ENCODE assay signal across 8 mouse cellular contexts in genomic region chr1:132880161-132881005, GRCm38 (mm10). TPM values are rescaled to one million over a fixed set of nuclear protein-coding genes. Genes with fewer than 3 reads are reported as not detected.
A peak's percentile ranks its signal among the peaks of the same experiment; 100 is the strongest.
DNase-seq lines count a peak whose midpoint lies in the region; ATAC-seq and TF ChIP-seq lines count a peak whose summit lies in the region.

Gene Lrrn2 (plus strand): TSS chr1:132880273.

- H3K36me3 ChIP-seq in ES-E14 (ENCODE audit: control insufficient read depth, insufficient read depth, low read length, poor library complexity, severe bottlenecking), result no peaks in the 10 kb centered on the region
- H3K36me3 ChIP-seq in forebrain, embryonic 10.5 days (replicated peaks), result no peaks in the 10 kb centered on the region
- H3K36me3 ChIP-seq in heart, postnatal 0 days (replicated peaks; ENCODE audit: control insufficient read depth, insufficient read depth, low read length), result no peaks in the 10 kb centered on the region

- H3K4me1 ChIP-seq in ES-E14 (ENCODE audit: control insufficient read depth in 2 of 2, insufficient read depth in 2 of 2, low read length in 2 of 2, poor library complexity in 1 of 2), result peaks cover 6 to 35% of the 10 kb centered on the region in 2 experiments; a peak in 3 of 4 replicates
- H3K4me1 ChIP-seq in forebrain, embryonic 10.5 days, result peaks cover 41% of the 10 kb centered on the region
- peaks cover 20% of the 10 kb centered on the region; the same call in 1 of the 2 replicates for H3K4me1 ChIP-seq in heart, postnatal 0 days (ENCODE audit: control insufficient read depth, insufficient read depth)

- peak; percentile 67 for ATAC-seq in heart, postnatal 0 days (ENCODE audit: insufficient read depth, low read depth)

- peak within 1 kb of the TSS; percentile 96 for H3K4me2 ChIP-seq in heart, postnatal 0 days (ENCODE audit: low read depth, low read length)

- H3K4me3 ChIP-seq in ES-E14 (ENCODE audit: insufficient read depth in 1 of 2, low read depth in 1 of 2, low read length in 2 of 2, poor library complexity in 1 of 2, severe bottlenecking in 1 of 2), result peak within 1 kb of the TSS; percentile 81
- H3K4me3 ChIP-seq in forebrain, embryonic 10.5 days, result peak within 1 kb of the TSS; percentile 65
- H3K4me3 ChIP-seq in heart, postnatal 0 days (ENCODE audit: low read depth, low read length), result peak within 1 kb of the TSS; percentile 63

- peak within 1 kb of the TSS; percentile 79 for H3K9ac ChIP-seq in ES-E14 (ENCODE audit: insufficient read depth, low read depth, low read length, poor library complexity, severe bottlenecking)
- peak within 1 kb of the TSS; percentile 48 for H3K9ac ChIP-seq in heart, postnatal 0 days (replicated peaks; ENCODE audit: low read depth, low read length)

- under 1% methylated on average over 80 of the region's 80 CpGs for WGBS in forebrain, embryonic 10.5 days
- 1% methylated on average over 67 of the region's 80 CpGs for WGBS in heart, postnatal 0 days

- in situ Hi-C loops in ES-E14 (cut with MboI; ENCODE audit: low sequenced_read_pairs in 2 of 2, unreplicated experiment in 2 of 2), result no loop called here

- TF ChIP-seq CTCF in brain, embryonic 14.5 days (IDR thresholded peaks at IDR 0.05; ENCODE audit: borderline replicate concordance, extremely low read depth, insufficient read depth, insufficient read length), result no peak
- TF ChIP-seq CTCF in heart, postnatal 0 days (IDR thresholded peaks at IDR 0.05; ENCODE audit: low read depth), result no peak

- DNase-seq in ES-E14 (ENCODE audit: low read depth, low spot score) (peak; percentile 24), adipocyte (ENCODE audit: low spot score) (no peak)
- DNase-seq in brain, embryonic 14.5 days (ENCODE audit: low read depth), result peak; percentile 89
- peak; percentile 67 for DNase-seq in forebrain, embryonic 10.5 days (ENCODE audit: extremely low spot score, low spot score)
- DNase-seq in heart, postnatal 0 days (ENCODE audit: low spot score), result peak; percentile 18
- DNase-seq in layer of hippocampus, postnatal 14 days (ENCODE audit: low spot score in 2 of 2), result peak; percentile 73
- DNase-seq in lung, postnatal 10 days, result peak; percentile 22
- DNase-seq in right cerebral cortex, postnatal 14 days, result peak; percentile 80

- no peaks in the 10 kb centered on the region for H3K9me3 ChIP-seq in ES-E14 (ENCODE audit: control insufficient read depth, insufficient read depth, low read depth, low read length)
- no peaks in the 10 kb centered on the region for H3K9me3 ChIP-seq in forebrain, embryonic 10.5 days
- H3K9me3 ChIP-seq in heart, postnatal 0 days (replicated peaks; ENCODE audit: control insufficient read depth, low read length), result no peaks in the 10 kb centered on the region

- 0 out of 2 replicates have a peak within 1 kb of the TSS, but pooled peaks have one; percentile 2 for H3K27ac ChIP-seq in ES-E14 (ENCODE audit: insufficient read depth, low read depth, low read length, poor library complexity, severe bottlenecking)
- H3K27ac ChIP-seq in forebrain, embryonic 10.5 days, result peak within 1 kb of the TSS; percentile 88
- no peak within 1 kb of the TSS for H3K27ac ChIP-seq in heart, postnatal 0 days (ENCODE audit: low read depth)

- H3K27me3 ChIP-seq in forebrain, embryonic 10.5 days (ENCODE audit: poor library complexity, severe bottlenecking), result peaks cover 93% of the 10 kb centered on the region
- H3K27me3 ChIP-seq in heart, postnatal 0 days (ENCODE audit: control insufficient read depth, insufficient read depth, low read length), result peaks cover 39% of the 10 kb centered on the region

- peak; percentile 45; the same call in 1 of the 2 replicates for TF ChIP-seq POLR2A in brain, embryonic 14.5 days (IDR thresholded peaks at IDR 0.05; ENCODE audit: borderline replicate concordance, extremely low read depth, insufficient read depth, insufficient read length, poor library complexity, severe bottlenecking)

- no peak for TF ChIP-seq EP300 in heart, postnatal 0 days (IDR thresholded peaks at IDR 0.05; ENCODE audit: low read depth)

TF ChIP-seq in ES-E14, 5 proteins besides CTCF, POLR2A, EP300 and RAD21:
- no peak for TF ChIP-seq MAFK (IDR thresholded peaks at IDR 0.05; ENCODE audit: insufficient read depth, low read depth, low read length)
- TF ChIP-seq CHD2 (IDR thresholded peaks at IDR 0.05; ENCODE audit: low read depth, low read length), result no peak
- no peak for TF ChIP-seq HCFC1 (IDR thresholded peaks at IDR 0.05; ENCODE audit: borderline replicate concordance, insufficient read depth, low read length)
- no peak for TF ChIP-seq ZNF384 (IDR thresholded peaks at IDR 0.05; ENCODE audit: low read depth, low read length)
- TF ChIP-seq ZC3H11A (IDR thresholded peaks at IDR 0.05; ENCODE audit: borderline replicate concordance, low read depth, low read length), result no peak

RNA-seq across cellular contexts. Expression of gene Lrrn2, which starts in this region (rescaled TPM):
- total RNA-seq in ES-E14 (2012; rRNA removed), result 3.0 and 3.4 TPM in 2 replicates
- 43.4 and 54.4 TPM in 2 replicates for polyA plus RNA-seq in brain, embryonic 14.5 days (2012; rRNA removed)
- 5.5 and 6.0 TPM in 2 replicates for polyA plus RNA-seq in forebrain, embryonic 10.5 days (2016; fragmentation: Nextera tagmentation; extraction: Ambion mirVana)
- total RNA-seq in heart, postnatal 0 days (2014; rRNA removed; ENCODE audit: low replicate concordance), result 5.0 and 5.1 TPM in 2 replicates
- 6.7 and 7.0 TPM in 2 replicates for polyA plus RNA-seq in heart, postnatal 0 days (2015; fragmentation: Nextera tagmentation; extraction: Ambion mirVana)
- total RNA-seq in layer of hippocampus, postnatal 14 days (2021), result 100 to 1,000 TPM; 193 to 194 TPM

Comparison
In these comparisons a context has a peak if more than half of its experiments do, and no peak if none do; other contexts are left out.
1. RNA of gene Lrrn2 (total RNA-seq): 193 to 194 TPM in layer of hippocampus, postnatal 14 days; 5.0 to 5.1 TPM in heart, postnatal 0 days and 3.0 to 3.4 TPM in ES-E14; every median in the first group is over 10 times any median in the second.
2. Peak in every context shown above with its lines, with median percentiles within 50 percentile points of each other: H3K4me3 ChIP-seq.